Mouse (Mus musculus) urinary bladder, postnatal 4 days (tissue): ENCODE data around the gene Cnst.

Experiments used
- DNase-seq, 2 experiments: peaks; one replicate each; pipeline ENCODE4 v3.0.0; 2021 to 2022; ENCODE audit warnings: low spot score in 2 of 2

The Cnst gene

GRCm38 (mm10) chr1:179553197-179553948 is 7.2 kb downstream of the Cnst start:
- no peak for DNase-seq

DNA sequence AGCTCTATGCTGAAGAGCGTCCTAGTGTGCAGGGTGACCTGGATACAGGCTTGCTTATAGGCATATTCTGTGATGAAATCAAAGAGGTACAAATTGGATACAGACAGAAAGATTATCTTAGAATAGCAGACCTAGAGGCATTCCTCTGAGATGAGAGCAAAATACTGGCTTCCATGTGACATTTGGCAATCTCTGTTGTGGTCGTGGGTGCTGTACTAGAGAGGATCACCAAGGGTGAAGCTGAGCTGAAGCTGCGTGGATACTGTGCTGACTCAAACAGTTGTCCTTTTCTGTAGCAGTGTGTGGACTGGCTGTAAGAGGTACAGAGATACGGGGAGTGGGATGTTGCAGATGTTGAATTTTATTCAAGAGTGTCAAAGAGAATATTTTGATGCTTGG is 7.8 kb downstream of the Cnst start:
- DNase-seq: no peak

- DNase-seq: no peak
Measured at GRCm38 (mm10) chr1:179556921-179557320, 10.8 kb downstream of the Cnst start.

DNA sequence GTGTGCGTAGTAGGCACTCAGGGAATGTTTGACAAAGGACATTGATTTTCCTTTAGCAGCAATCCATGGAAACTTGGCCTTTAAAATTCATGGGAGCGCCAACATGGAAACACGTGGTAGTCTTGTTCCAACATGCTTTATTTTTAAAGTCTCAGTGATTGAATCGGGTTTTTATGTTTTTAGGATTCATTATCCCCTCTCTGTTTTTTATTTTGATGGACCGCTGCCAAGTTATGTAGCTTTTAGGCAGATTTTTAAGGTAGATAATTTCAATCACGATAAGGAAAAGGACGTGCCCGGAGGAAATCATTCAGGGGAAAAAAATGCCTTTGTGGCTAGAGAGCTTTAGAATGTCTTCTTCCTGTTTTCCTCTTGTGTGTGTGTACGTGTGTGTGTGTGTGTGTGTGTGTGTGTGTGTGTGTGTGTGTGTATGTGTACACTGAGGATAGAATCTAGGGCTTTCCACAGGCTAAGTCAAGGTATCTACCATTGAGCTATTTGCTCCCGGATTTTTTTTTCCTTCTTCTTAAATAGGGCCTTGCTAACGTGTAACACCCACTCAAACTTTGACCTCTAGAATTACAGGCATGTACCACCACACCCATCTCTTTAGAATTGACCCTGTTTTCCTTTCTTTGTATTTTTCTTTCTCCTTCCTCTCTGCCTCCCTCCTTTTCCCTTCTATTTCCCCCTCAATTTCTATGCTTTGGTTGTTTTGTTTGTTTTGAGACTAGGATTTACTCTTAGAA is 13.4 kb downstream of the Cnst start:
- no peak for DNase-seq

DNA sequence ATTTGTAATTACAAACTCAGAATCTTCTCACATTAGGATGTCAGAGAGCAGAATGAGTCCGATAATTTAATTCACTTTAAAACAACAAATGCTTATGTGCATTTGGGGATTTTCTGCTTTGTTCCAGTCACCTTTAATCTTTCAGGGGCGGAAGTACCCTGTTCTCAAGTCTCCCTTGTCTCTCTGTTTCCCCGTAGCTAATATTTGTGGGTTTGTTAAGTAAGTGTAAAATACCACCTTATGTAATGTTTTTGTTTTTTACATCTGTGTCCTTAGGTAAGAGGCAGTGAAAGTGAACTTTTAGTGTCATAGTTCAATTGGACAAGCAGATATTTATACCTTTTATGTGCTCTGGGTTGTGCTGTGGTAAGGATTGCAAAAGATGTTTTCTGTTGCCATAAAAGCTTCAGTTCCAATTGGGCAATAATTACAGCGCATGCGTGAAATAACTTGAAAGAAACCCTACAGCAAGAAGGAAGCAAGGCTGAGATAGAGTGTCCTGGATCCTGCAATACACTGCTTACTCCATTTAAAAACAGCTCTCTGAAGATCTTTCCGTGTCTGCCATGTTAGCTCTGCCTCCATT is 14.8 kb downstream of the Cnst start:
- DNase-seq: no peak

DNA sequence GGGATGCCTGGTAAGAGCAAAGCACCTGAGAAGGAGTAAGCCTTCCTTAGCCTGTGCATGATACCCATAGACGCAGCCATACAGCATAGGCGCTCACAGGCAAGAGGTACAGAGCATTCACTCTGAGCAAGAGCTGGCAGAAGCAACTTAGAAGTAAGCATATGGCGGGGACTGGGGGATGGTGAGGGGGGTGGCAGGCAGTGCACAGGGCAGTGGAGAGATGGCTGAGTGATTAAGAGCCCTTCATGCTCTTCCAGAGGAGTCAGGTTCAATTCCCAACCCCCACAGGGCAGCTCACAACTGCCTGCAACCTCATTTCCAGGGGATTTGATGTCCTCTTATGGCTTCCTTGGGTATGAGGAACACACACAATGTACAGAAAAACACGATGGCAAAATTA is 17.0 kb downstream of the Cnst start:
- no peak for DNase-seq

DNA sequence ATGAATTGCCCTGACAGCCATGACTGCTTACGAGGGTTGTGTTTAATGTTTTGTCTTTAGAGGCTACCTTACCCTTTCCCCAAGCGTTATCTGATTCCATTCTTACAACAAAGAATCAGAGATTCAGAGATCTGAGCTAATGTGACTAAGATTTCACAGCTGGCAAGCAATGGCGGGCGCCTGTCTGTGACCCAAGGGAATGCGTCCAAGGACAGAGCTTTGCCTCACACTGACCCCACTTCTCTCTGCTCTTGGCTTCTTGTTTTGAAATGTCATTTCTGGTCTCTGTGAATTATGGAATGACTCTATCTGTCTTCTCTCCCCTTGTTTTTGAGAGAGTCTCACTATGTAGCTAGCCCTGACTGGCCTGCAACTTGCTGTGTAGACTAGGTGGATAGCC is 17.8 kb downstream of the Cnst start:
- DNase-seq: no peak

DNA sequence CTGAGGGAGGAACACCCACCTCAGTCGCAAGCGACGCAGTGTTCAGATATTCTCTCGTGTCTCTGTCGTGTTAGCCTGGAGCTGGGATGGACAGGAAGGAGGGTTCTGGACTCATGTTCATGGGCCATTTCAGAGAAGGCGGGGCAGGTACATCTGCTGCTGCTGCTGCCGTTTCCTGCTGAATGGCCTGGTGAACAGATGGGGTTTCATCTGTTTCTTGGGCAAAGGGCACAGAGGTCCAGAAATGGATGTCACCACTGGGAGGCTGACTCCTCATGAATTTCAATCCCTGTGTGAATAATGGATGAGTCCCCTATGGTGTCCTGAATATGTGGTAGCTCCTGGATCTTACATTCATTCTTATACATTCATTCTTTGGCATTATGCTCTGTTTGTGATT is 21.4 kb downstream of the Cnst start:
- DNase-seq: no peak

- no peak for DNase-seq
Measured at GRCm38 (mm10) chr1:179568690-179569398, 22.7 kb downstream of the Cnst start.

DNA sequence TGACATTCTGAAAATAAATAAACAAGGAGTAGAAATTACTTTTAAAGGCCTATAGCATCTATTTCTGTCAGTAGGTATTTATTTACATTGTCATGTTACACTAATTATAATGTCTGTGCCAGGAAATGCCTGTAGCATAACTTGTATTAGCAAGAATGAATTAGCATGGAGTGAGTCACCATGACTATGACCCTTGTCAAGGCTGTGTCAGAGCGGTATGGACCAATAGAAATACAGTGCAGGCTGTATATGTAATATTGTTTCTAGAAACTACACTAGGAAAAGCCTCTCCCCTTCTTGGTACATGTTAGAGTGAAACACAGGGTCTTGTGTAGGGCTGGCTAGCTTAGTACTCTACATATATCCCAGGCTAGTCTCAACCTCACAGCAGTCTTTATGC is 24.3 kb downstream of the Cnst start:
- no peak for DNase-seq

DNA sequence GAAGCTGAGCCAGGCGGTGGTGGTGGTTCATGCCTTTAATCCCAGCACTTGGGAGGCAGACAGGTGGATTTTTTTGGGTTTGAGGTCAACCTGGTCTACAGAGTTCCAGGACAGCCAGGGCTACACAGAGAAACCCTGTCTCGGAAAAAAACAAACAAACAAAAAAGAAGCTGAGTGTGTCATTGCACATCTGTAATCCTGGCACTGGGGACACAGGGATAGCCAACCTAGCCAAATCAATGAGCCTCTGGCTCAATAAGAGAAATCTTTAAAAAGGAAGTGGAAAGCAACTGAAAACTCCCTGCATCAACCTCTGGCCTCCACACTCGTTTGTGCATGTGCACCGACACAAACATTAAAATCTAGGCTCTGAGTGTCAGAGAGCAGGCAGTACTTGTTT is 25.5 kb downstream of the Cnst start:
- no peak for DNase-seq

GRCm38 (mm10) chr1:179573650-179574206 is 27.6 kb downstream of the Cnst start:
- no peak for DNase-seq

GRCm38 (mm10) chr1:179578625-179579024 is 32.5 kb downstream of the Cnst start:
- DNase-seq: no peak

DNA sequence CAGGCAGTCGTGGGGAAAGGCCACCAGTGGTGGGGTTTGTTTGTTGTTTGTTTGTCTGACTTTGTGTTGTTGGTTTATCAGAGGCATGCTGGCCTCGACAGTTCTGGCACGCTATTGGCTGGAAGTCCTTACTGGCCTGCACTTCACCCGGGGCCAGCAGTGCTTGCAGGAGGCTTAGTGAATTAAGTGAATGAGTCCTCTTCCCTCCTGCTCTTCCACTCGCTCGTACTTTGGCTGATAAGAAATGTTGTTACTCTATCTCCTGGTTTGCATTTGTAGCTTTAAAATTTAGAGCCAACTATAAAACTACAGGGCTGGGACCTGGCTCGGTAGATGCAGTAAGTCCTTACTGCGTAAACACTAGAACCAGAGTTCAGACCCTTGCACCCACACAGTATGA is 34.0 kb downstream of the Cnst start:
- DNase-seq: no peak

DNA sequence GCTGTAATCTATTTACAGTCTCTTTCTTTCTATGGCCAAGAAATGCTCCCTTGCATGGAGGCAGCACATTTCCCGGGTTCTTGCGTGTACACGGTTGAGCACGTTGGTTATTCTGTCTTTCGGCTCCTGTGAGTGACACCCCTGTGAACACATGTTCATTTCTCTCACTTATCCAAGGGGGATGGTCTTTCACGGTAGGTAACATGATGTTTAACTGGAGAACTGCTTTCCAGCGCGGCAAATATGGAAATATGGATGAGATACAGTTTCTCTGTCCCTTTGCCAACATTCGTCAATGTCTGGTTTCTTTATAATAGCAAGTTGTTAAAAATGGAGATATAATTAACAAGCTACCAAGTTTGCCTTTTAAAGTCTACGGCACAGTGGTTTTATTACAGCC is 35.3 kb downstream of the Cnst start:
- DNase-seq: no peak

GRCm38 (mm10) chr1:179582021-179582433 is 35.9 kb downstream of the Cnst start:
- no peak for DNase-seq

GRCm38 (mm10) chr1:179583090-179583489 is 36.9 kb downstream of the Cnst start:
- DNase-seq: no peak

GRCm38 (mm10) chr1:179584220-179584619 is 38.0 kb downstream of the Cnst start:
- no peak for DNase-seq

DNA sequence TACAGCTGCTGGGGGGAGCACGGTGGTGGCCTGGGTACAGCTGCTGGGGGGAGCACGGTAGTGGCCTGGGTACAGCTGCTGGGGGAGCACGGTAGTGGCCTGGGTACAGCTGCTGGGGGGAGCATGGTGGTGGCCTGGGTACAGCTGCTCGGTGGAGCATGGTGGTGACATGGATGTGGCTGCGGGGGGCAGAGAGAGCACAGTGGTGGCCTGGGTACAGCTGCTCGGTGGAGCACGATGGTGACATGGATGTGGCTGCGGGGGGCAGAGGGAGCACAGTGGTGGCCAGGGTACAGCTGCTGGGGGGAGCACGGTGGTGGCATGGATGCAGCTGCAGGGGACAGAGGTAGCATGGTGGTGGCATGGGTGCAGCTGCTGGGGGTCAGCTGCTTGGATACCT is 39.5 kb downstream of the Cnst start:
- DNase-seq: no peak

DNA sequence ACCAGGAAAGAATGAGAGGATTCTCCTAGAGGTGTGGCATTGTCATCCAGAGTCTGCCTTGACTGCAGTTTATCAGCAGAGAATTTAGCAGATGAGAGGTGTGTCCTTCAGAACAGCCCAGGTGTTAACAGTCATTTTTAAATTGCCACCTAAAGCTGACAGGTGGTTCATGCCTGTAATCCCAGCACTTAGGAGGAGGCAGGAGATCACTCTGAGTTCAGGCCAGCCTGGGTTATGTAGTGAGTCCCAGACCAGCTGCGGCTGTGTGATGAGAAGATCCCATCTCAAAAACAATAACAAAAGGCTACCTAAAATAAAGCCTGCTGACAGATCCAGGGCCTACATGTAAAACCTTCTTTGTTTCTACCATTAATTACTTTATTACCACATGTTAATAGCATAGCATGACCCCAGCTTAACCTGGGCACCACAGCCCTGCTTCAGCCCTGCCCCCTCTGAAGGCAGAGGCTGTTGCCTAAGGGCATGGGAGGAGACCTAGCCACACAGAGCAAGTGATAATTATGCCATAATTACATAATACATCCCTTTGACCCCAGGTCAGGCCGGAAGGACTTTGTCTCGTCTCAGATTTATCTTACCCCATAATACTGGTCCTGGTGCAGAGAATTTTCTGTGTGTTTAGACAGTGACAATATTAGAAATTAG is 40.4 kb downstream of the Cnst start:
- no peak for DNase-seq

GRCm38 (mm10) chr1:179588230-179588629 is 42.1 kb downstream of the Cnst start:
- DNase-seq: no peak

DNA sequence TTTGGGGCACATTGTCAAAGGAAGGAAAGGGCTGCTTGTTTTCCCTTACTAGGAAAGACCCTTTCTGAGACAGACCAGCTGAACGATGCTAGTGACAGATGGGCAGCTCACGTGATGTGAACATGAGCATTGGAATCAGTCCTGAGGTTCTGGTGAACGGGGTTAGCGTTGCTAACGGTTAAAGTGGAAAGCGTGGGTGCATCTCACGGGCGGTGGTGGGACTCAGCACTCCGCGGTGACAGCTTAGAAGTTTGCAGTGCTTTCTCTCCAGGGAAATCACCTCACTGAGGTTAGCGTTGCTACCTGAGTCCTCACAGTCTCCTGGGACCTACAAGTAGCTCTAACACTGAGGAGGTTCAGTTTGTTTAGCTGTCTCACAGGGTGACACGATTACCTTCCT is 45.5 kb downstream of the Cnst start:
- DNase-seq: no peak
